Mouse (Mus musculus) intestine, embryonic 15.5 days (tissue): Measurements from ENCODE around the gene Endov. TPM values are rescaled to one million over a fixed set of nuclear protein-coding genes. Genes with fewer than 3 reads are reported as not detected.

Source experiments
- polyA plus RNA-seq: library from polyadenylated mRNA; unstranded; fragments of >200 nt; fragmentation: Nextera tagmentation; extraction: Ambion mirVana; gene quantifications from 2 replicates; pipeline ENCODE4 v1.2.1, GENCODE M21; 2015

Gene Endov
- polyA plus RNA-seq, 1 experiment from 2014 or later: 15.6 TPM

Other genes with a start within 250 kb of the Endov start
- 66.3 and 69.1 TPM in 2 replicates for gene Gaa, start 223.5 kb upstream of the Endov start, polyA plus RNA-seq
- 335 and 348 TPM in 2 replicates for gene Eif4a3, start 191.3 kb upstream of the Endov start, polyA plus RNA-seq
- 5.1 and 5.6 TPM in 2 replicates for gene Card14, start 183.6 kb upstream of the Endov start, polyA plus RNA-seq
- gene Sgsh, start 135.8 kb upstream of the Endov start, polyA plus RNA-seq: 7.5 and 10.5 TPM in 2 replicates
- gene Slc26a11, start 135.8 kb upstream of the Endov start, polyA plus RNA-seq: 7.2 and 9.9 TPM in 2 replicates
- 8.3 and 9.2 TPM in 2 replicates for gene Rnf213, start 98.2 kb upstream of the Endov start, polyA plus RNA-seq
- gene Nptx1, start 56.4 kb downstream of the Endov start, polyA plus RNA-seq: 0.90 and 1.1 TPM in 2 replicates
- gene Rptor, start 111.6 kb downstream of the Endov start, polyA plus RNA-seq: 9.0 and 10.1 TPM in 2 replicates